Mouse (Mus musculus) kidney, postnatal 0 days (tissue): ENCODE measurements around the gene Foxa2. TPM values are rescaled to one million over a fixed set of nuclear protein-coding genes. Genes with fewer than 3 reads are reported as not detected.
A peak's percentile ranks its signal among the peaks of the same experiment; 100 is the strongest.

Experiments
- ATAC-seq: fragments of 200-750 bp; cut with Nextera tagmentation; replicated peaks from 2 replicates; pipeline ENCODE4 v1.8.0; 2017; ENCODE audit warnings: low read depth, moderate number of reproducible peaks, moderate TSS enrichment, moderate library complexity; ENCODE audit not compliant: low FRiP score
- DNase-seq: peaks from one replicate; pipeline ENCODE4 v3.0.0-alpha.2; 2016; ENCODE audit warnings: low spot score
- H3K27ac ChIP-seq: fragments of 300-500 bp; sonication (generic); 2 replicates; pipeline ENCODE4 v1.5.1; 2014; ENCODE audit warnings: mild to moderate bottlenecking
- H3K27me3 ChIP-seq: fragments of 300-500 bp; sonication (generic); 2 replicates; pipeline ENCODE4 v1.6.1; 2014; ENCODE audit warnings: low read length, mixed read lengths; ENCODE audit not compliant: insufficient read depth
- H3K36me3 ChIP-seq: fragments of 300-500 bp; sonication (generic); 2 replicates; pipeline ENCODE4 v1.6.1; 2014; ENCODE audit warnings: low read length, mixed read lengths; ENCODE audit not compliant: insufficient read depth
- H3K4me1 ChIP-seq: fragments of 300-500 bp; sonication (generic); replicated peaks from 2 replicates; pipeline ENCODE4 v1.6.1; 2014; ENCODE audit warnings: antibody characterized with exemption, low read length, mixed read lengths; ENCODE audit not compliant: insufficient read depth
- H3K4me2 ChIP-seq: fragments of 300-500 bp; sonication (generic); 2 replicates; pipeline ENCODE4 v1.6.1; 2014; ENCODE audit warnings: mild to moderate bottlenecking, low read length, moderate library complexity, mixed read lengths
- H3K4me3 ChIP-seq: fragments of 300-500 bp; sonication (generic); replicated peaks from 2 replicates; pipeline ENCODE4 v1.5.1; 2014; ENCODE audit warnings: low read depth, low read length
- H3K9ac ChIP-seq: fragments of 300-500 bp; sonication (generic); 2 replicates; pipeline ENCODE4 v1.6.1; 2014; ENCODE audit warnings: low read depth, low read length
- H3K9me3 ChIP-seq: fragments of 300-500 bp; sonication (generic); replicated peaks from 2 replicates; pipeline ENCODE4 v1.6.1; 2016; ENCODE audit warnings: low read length, inconsistent platforms, mixed read lengths
- CTCF ChIP-seq: IDR thresholded peaks from 2 replicates; pipeline ENCODE4 v1.5.1; 2016; ENCODE audit warnings: antibody characterized with exemption, low read depth, mild to moderate bottlenecking, moderate library complexity
- WGBS: fragments of 180-500 bp; shearing (Covaris S2); extraction: QIAGEN DNeasy Blood & Tissue Kit; methylation state at CpG from one replicate; pipeline ENCODE4 v1.1.7; 2014; 5-methylcytosine and 5-hydroxymethylcytosine counted together
- polyA plus RNA-seq: library from polyadenylated mRNA; unstranded; fragments of >200 nt; fragmentation: Nextera tagmentation; extraction: Ambion mirVana; gene quantifications from 2 replicates; pipeline ENCODE4 v1.2.1, GENCODE M21; 2015

Gene Foxa2
- polyA plus RNA-seq, 1 experiment from 2014 or later = not detected

- no peak overlapping the region for H3K4me3 ChIP-seq
- no peak overlapping the region for H3K9ac ChIP-seq
- no peak for TF ChIP-seq CTCF
- DNase-seq (no peak), ATAC-seq (no peak)
- no peak overlapping the region for H3K27ac ChIP-seq
- WGBS = 1% methylated on average over 11 of the region's 11 CpGs
- no peaks in the 10 kb centered on the region for H3K4me1 ChIP-seq
- H3K9me3 ChIP-seq = no peaks in the 10 kb centered on the region
- peaks cover 82% of the 10 kb centered on the region for H3K27me3 ChIP-seq
- H3K36me3 ChIP-seq = no peaks in the 10 kb centered on the region
- H3K4me2 ChIP-seq = no peak overlapping the region
These were observed 16.2 kb downstream of the Foxa2 start for GRCm38 (mm10) chr2:148030613-148030935.

DNA sequence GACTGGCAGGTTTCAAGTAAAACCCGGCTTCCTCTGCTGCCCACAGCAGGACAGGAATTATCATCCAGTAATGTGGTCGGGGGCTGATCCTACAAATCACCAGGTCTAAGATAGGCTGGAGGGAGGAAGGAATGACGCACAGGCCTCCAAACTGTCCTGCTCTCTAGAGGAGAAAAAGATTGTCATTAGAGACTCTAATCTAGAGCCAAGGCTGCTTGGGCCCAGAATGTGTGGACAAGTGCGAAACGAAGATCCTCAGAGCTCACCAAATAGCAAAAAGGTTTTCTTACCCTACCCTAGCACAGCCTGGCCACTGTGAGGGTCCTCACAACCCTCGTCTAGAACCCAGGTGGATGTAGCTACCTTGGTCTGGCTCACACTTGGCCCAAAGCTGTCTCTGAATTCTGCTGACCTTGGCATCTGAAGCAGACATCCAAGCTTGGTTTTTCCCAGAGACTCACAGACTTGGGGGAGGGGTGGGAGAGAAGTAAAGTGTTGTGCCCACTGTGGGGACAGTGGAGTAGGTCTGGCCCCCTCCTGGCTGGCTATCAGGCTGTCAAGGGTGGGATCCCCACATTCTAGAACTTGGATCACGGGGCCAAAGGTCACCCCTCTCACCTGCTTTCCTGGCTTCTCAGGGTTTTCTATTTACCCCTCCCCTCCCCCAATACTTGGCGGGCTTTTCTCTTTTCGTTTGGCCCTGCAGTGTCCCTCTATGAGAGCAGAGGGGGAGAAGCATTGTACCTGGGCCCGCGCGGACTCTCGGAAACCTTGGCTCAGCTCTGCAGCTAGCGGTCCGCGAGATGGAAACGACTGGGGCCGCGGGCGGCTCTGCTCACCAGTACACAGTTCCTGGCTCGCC is 16.8 kb downstream of the Foxa2 start:
- H3K9ac ChIP-seq = no peak overlapping the region
- peaks cover 84% of the 10 kb centered on the region for H3K27me3 ChIP-seq
- no peaks in the 10 kb centered on the region for H3K36me3 ChIP-seq
- H3K27ac ChIP-seq = no peak overlapping the region
- TF ChIP-seq CTCF = no peak
- H3K4me3 ChIP-seq = no peak overlapping the region
- no peak for DNase-seq
- WGBS = 2% methylated on average over 21 of the region's 21 CpGs
- no peaks in the 10 kb centered on the region for H3K4me1 ChIP-seq
- H3K4me2 ChIP-seq = no peak overlapping the region
- H3K9me3 ChIP-seq = no peaks in the 10 kb centered on the region
- peak; percentile 54; the same call in 1 of the 2 replicates for ATAC-seq

GRCm38 (mm10) chr2:148029050-148029608 is 17.6 kb downstream of the Foxa2 start:
- TF ChIP-seq CTCF = no peak
- no peaks in the 10 kb centered on the region for H3K9me3 ChIP-seq
- DNase-seq (no peak), ATAC-seq (no peak)
- no peak overlapping the region for H3K27ac ChIP-seq
- H3K9ac ChIP-seq = no peak overlapping the region
- no peaks in the 10 kb centered on the region for H3K36me3 ChIP-seq
- H3K4me1 ChIP-seq = no peaks in the 10 kb centered on the region
- H3K4me3 ChIP-seq = no peak overlapping the region
- H3K27me3 ChIP-seq = peaks cover 83% of the 10 kb centered on the region
- WGBS = 14% methylated on average over 9 of the region's 9 CpGs
- H3K4me2 ChIP-seq = no peak overlapping the region

GRCm38 (mm10) chr2:148026366-148026765 is 20.4 kb downstream of the Foxa2 start:
- Histone ChIP-seq H3K9me3 (no peaks in the 10 kb centered on the region), H3K4me3 (no peak overlapping the region), H3K27ac (no peak overlapping the region), H3K9ac (no peak overlapping the region), H3K27me3 (peaks cover 84% of the 10 kb centered on the region), H3K4me1 (no peaks in the 10 kb centered on the region), H3K36me3 (no peaks in the 10 kb centered on the region), H3K4me2 (no peak overlapping the region)
- ATAC-seq = no peak
- 79% methylated on average over 1 of the region's 1 CpGs for WGBS
- no peak for TF ChIP-seq CTCF
- no peak for DNase-seq

GRCm38 (mm10) chr2:148025481-148025880 is 21.3 kb downstream of the Foxa2 start:
- TF ChIP-seq CTCF = no peak

GRCm38 (mm10) chr2:148024268-148024935 is 22.4 kb downstream of the Foxa2 start:
- no peak overlapping the region for H3K9ac ChIP-seq
- H3K27ac ChIP-seq = no peak overlapping the region
- DNase-seq = no peak
- ATAC-seq = no peak
- no peaks in the 10 kb centered on the region for H3K36me3 ChIP-seq
- 59% methylated on average over 9 of the region's 9 CpGs for WGBS
- no peaks in the 10 kb centered on the region for H3K4me1 ChIP-seq
- H3K4me2 ChIP-seq = no peak overlapping the region
- no peak overlapping the region for H3K4me3 ChIP-seq
- no peaks in the 10 kb centered on the region for H3K9me3 ChIP-seq
- H3K27me3 ChIP-seq = peaks cover 67% of the 10 kb centered on the region
- no peak for TF ChIP-seq CTCF

More at GRCm38 (mm10) chr2:148025481-148025880, 21.3 kb downstream of the Foxa2 start:
- H3K27ac ChIP-seq = no peak overlapping the region
- no peak overlapping the region for H3K4me2 ChIP-seq
- no peaks in the 10 kb centered on the region for H3K36me3 ChIP-seq
- H3K27me3 ChIP-seq = peaks cover 78% of the 10 kb centered on the region
- no peak for DNase-seq
- H3K9ac ChIP-seq = no peak overlapping the region
- H3K4me1 ChIP-seq = no peaks in the 10 kb centered on the region
- WGBS = 33% methylated on average over 2 of the region's 2 CpGs
- no peaks in the 10 kb centered on the region for H3K9me3 ChIP-seq
- no peak for ATAC-seq
- H3K4me3 ChIP-seq = no peak overlapping the region
